Mouse (Mus musculus) bone marrow macrophage, adult 2 months (primary cell): Measurements from ENCODE around the gene Stx18. TPM values are rescaled to one million over a fixed set of nuclear protein-coding genes. Genes with fewer than 3 reads are reported as not detected.

Source experiments
- H3K27ac ChIP-seq: 2 replicates; pipeline ENCODE4 v1.5.1; 2012; ENCODE audit warnings: low read depth, low read length; ENCODE audit not compliant: insufficient read depth
- H3K4me1 ChIP-seq: 2 replicates; pipeline ENCODE4 v1.6.1; 2012; ENCODE audit warnings: low read length; ENCODE audit not compliant: control insufficient read depth, insufficient read depth
- H3K4me3 ChIP-seq: 2 replicates; pipeline ENCODE4 v1.5.1; 2012; ENCODE audit warnings: mild to moderate bottlenecking, low read length, moderate library complexity; ENCODE audit not compliant: insufficient read depth
- CTCF ChIP-seq: IDR thresholded peaks from 2 replicates; pipeline ENCODE4 v1.5.1; 2012; ENCODE audit warnings: low read depth, mild to moderate bottlenecking, low read length, moderate library complexity
- POLR2A ChIP-seq: IDR thresholded peaks from 2 replicates; pipeline ENCODE4 v1.6.1; 2012; ENCODE audit warnings: mild to moderate bottlenecking, low read depth, low read length, borderline replicate concordance
- polyA plus RNA-seq: library from polyadenylated mRNA; stranded (reverse); fragments of >200 nt; gene quantifications from 2 replicates; pipeline ENCODE4 v1.2.4, GENCODE M21; 2012; ENCODE audit not compliant: missing spikeins, insufficient read depth, insufficient read length

Stx18 gene
- polyA plus RNA-seq = 21.1 and 26.4 TPM in 2 replicates

GRCm38 (mm10) chr5:38038710-38039592, at the start of gene Stx18:
Stx18 (plus strand) TSS chr5:38038742.
- 0 out of 2 replicates have a peak within 1 kb of the TSS, but pooled peaks have one; percentile 10 for H3K27ac ChIP-seq
- H3K4me1 ChIP-seq = peaks cover 4% of the 10 kb centered on the region; the same call in 1 of the 2 replicates
- no peak for TF ChIP-seq POLR2A
- no peak for TF ChIP-seq CTCF
- H3K4me3 ChIP-seq = peak within 1 kb of the TSS; percentile 96

- Histone ChIP-seq H3K27ac (no peak overlapping the region), H3K4me3 (no peak overlapping the region)
- TF ChIP-seq CTCF = no peak
- TF ChIP-seq POLR2A = no peak
Observed at GRCm38 (mm10) chr5:37992346-37992745, 46.2 kb upstream of the Stx18 start.

GRCm38 (mm10) chr5:37998805-37999204, 39.7 kb upstream of the Stx18 start:
- Histone ChIP-seq H3K27ac (no peak overlapping the region), H3K4me1 (no peaks in the 10 kb centered on the region), H3K4me3 (no peak overlapping the region)
- no peak for TF ChIP-seq POLR2A
- TF ChIP-seq CTCF = no peak

More at GRCm38 (mm10) chr5:37992346-37992745, 46.2 kb upstream of the Stx18 start:
- no peaks in the 10 kb centered on the region for H3K4me1 ChIP-seq

GRCm38 (mm10) chr5:38002573-38002972, 36.0 kb upstream of the Stx18 start:
- Histone ChIP-seq H3K4me1 (no peaks in the 10 kb centered on the region), H3K4me3 (no peak overlapping the region), H3K27ac (no peak overlapping the region)
- TF ChIP-seq POLR2A (no peak), CTCF (no peak)

DNA sequence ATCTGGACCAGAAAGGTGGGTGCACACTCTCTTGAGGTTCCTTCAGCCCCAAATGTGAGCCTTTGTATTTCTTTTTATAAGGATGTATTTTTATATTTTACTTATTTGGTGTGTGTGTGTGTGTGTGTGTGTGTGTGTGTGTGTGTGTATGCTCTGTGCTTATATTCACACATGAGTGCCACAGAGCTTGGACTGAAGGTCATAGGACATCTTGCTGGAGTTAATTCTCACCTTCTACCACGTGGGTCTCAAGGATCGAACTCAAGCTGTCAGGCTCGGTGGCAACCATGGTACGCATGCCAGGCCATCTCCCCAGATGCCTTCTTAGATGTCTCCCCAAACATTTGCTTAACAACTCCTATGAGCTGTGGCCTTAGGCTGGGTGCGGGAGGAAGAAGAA, 33.8 kb upstream of the Stx18 start:
- H3K4me1 ChIP-seq = no peaks in the 10 kb centered on the region
- no peak overlapping the region for H3K27ac ChIP-seq
- TF ChIP-seq CTCF = no peak
- no peak for TF ChIP-seq POLR2A
- H3K4me3 ChIP-seq = no peak overlapping the region

DNA sequence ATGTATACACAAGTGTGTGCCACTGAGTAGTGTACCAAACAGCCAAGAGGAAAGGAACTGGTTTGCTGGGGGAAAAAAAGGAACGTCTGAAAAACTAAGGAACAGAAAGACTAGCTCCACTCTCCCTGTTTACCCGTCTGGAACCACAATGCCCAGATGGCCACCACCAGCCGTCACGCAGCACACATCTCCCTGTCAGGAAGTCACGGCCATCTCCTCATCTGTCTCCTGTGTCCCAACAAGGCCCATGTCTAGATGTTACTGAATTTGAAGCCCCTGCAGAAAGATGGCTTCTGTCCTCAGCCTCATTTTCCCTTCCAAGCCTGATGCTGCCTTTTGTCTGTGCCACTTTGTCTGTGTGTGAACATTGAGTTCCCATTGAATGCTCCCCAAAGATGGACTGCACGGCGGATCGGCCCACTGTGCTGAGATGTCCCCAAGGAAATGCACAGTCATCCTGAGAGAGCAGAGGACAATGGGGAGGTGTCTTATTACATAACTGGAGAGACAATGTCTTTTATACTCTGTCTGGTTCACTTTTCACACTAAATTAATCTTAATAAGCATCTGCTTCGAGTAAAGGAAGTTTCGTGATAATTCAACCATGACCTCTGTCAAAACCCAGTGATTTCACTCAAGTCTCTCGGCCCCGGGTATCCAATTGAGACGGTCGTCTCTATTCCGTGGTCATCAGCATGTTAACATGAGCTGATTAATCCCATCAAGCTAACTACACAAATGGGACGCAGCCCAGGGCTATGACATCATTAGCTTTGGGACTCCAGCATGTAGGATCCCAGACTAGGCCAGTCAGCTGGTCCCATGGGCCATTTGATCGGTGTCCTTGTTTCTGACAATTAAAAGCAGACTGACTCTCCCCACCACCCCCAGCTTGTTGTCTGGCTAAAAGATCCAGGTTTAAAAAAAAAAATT, 31.9 kb upstream of the Stx18 start:
- Histone ChIP-seq H3K4me1 (no peaks in the 10 kb centered on the region), H3K27ac (no peak overlapping the region), H3K4me3 (no peak overlapping the region)
- TF ChIP-seq POLR2A (no peak), CTCF (no peak)

GRCm38 (mm10) chr5:38009071-38009470, 29.5 kb upstream of the Stx18 start:
- no peak for TF ChIP-seq POLR2A
- TF ChIP-seq CTCF = no peak
- Histone ChIP-seq H3K27ac (no peak overlapping the region), H3K4me1 (no peaks in the 10 kb centered on the region), H3K4me3 (no peak overlapping the region)

DNA sequence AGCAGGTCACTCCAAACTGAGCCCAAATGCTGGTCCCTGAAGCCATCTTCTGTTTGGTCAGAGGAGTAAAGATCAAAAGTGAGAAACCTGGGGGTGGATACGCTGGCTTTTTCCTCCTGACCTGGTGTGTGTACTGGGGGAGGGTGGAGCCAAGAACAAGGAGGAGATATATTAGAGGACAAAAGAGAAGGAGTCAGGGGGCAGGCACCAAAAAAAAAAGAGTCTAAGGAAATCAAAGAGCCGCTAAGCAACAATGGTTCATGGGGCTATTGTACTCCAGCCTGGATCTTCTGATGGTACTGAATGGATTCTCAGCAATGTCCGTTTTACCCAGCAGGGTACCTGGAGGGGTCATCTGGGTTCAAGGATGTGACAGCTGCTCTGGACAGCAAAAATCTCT, 23.6 kb upstream of the Stx18 start:
- TF ChIP-seq CTCF (no peak), POLR2A (no peak)
- H3K4me1 ChIP-seq = no peaks in the 10 kb centered on the region
- H3K4me3 ChIP-seq = no peak overlapping the region

GRCm38 (mm10) chr5:38016945-38017344, 21.6 kb upstream of the Stx18 start:
- no peaks in the 10 kb centered on the region for H3K4me1 ChIP-seq
- H3K4me3 ChIP-seq = no peak overlapping the region
- TF ChIP-seq POLR2A (no peak), CTCF (no peak)
- no peak overlapping the region for H3K27ac ChIP-seq

More for the DNA sequence above, 23.6 kb upstream of the Stx18 start:
- H3K27ac ChIP-seq = no peak overlapping the region

- Histone ChIP-seq H3K4me3 (no peak overlapping the region), H3K27ac (no peak overlapping the region), H3K4me1 (no peaks in the 10 kb centered on the region)
- TF ChIP-seq CTCF (no peak), POLR2A (no peak)
Observed at GRCm38 (mm10) chr5:38027656-38028055, 10.9 kb upstream of the Stx18 start.
